Mouse (Mus musculus): ENCODE measurements around the gene Mlf1. TPM values are rescaled to one million over a fixed set of nuclear protein-coding genes. Genes with fewer than 3 reads are reported as not detected.

Mlf1 gene
- polyA plus RNA-seq, 1 experiment: 1.9 TPM

DNA sequence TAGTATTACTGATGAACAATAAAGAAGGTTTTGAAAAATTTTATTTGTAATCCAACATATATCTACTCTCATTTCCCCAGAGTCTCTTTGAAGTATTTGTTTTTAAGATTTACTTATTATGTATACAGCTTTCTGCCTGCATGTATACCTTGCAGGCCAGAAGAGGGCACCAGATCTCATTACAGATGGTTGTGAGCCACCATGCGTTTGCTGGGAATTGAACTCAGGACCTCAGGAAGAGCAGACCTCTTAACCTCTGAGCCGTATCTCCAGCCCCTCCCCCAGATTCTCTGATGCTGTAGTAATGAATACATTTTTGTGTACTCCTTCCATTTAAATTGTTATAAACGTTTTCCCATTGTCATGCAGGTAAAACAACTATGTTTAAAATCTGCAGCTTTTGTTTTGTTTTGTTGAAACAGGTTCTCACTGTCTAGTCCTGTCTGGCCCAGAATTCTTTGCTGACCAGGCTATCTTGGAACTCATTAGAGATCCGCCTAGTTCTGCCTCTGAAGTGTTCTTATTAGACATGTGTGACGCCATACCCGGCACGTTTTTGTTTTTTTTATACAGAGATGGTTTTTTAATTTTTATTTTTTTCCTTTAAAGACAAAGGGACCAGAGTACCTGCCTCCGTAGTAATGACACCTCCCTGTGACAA lies 55.6 kb downstream of the Mlf1 start:
- Histone ChIP-seq H3K4me3 (ENCODE audit: insufficient read depth, low read length) (peak overlapping the region; percentile 78; the same call in 1 of the 2 replicates), H3K4me1 (ENCODE audit: control insufficient read depth, insufficient read depth, low read length) (peaks cover 4% of the 10 kb centered on the region), H3K27ac (ENCODE audit: insufficient read depth, low read length) (no peak overlapping the region)
- TF ChIP-seq POLR2A (IDR thresholded peaks at IDR 0.05; ENCODE audit: extremely low read depth, insufficient read depth, low read length) (no peak), CTCF (IDR thresholded peaks at IDR 0.05; ENCODE audit: extremely low read depth, insufficient read depth, low read length) (no peak)

DNA sequence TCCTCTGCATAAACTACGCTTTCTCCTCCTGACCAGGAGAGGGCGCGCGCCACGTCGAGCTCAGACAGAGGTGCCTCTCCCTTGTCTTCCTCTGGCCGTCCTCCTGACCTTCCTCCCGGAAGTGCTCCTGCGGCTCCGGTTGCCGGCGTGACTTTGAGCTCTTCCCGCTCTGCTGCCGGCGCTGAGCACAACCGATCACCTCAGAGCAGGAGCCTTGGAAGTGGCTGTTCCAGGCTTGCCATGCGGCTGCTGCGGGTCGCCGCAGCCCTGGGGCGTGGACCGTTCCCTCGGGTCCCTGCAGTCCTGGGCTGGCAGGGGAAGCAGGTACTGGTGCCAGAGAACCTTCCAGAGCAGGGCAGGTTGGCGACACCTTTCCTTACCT lies 56.1 kb downstream of the Mlf1 start, which contains the start of gene Gfm1:
Gene Gfm1 (plus strand): TSS at position 98 of the 382 bp plus-strand sequence.
- TF ChIP-seq POLR2A (IDR thresholded peaks at IDR 0.05; ENCODE audit: extremely low read depth, insufficient read depth, low read length) (peak; percentile 58; the same call in 1 of the 2 replicates), CTCF (IDR thresholded peaks at IDR 0.05; ENCODE audit: extremely low read depth, insufficient read depth, low read length) (peak; percentile 81)
- H3K4me3 ChIP-seq (ENCODE audit: insufficient read depth, low read length): peak within 1 kb of the TSS; percentile 78
- H3K27ac ChIP-seq (ENCODE audit: insufficient read depth, low read length): no peak within 1 kb of the TSS
- H3K4me1 ChIP-seq (ENCODE audit: control insufficient read depth, insufficient read depth, low read length): peaks cover 4% of the 10 kb centered on the region

DNA sequence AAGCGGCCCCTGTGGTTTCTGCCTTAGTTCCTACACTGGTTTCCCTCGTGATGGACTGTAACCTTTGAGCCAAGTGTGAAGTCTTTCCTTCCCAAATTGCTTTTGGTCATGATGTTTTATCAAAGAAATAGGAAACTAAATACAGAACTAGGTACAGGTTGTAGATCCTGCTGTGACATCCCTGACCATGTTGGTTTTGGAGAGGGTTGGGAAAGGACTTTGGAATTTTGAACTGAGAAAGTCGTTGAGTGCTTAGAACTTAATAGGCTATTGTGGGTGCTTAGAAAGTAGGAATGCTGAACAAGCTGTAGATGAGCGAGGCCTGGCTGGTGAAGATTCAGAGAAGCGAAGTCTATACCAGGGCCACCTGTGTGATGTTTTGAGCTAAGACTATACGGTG lies 60.1 kb downstream of the Mlf1 start:
- Histone ChIP-seq H3K27ac (ENCODE audit: insufficient read depth, low read length) (no peak overlapping the region), H3K4me3 (ENCODE audit: insufficient read depth, low read length) (no peak overlapping the region), H3K4me1 (ENCODE audit: control insufficient read depth, insufficient read depth, low read length) (peaks cover 4% of the 10 kb centered on the region)
- TF ChIP-seq CTCF (IDR thresholded peaks at IDR 0.05; ENCODE audit: extremely low read depth, insufficient read depth, low read length) (no peak), POLR2A (IDR thresholded peaks at IDR 0.05; ENCODE audit: extremely low read depth, insufficient read depth, low read length) (no peak)

DNA sequence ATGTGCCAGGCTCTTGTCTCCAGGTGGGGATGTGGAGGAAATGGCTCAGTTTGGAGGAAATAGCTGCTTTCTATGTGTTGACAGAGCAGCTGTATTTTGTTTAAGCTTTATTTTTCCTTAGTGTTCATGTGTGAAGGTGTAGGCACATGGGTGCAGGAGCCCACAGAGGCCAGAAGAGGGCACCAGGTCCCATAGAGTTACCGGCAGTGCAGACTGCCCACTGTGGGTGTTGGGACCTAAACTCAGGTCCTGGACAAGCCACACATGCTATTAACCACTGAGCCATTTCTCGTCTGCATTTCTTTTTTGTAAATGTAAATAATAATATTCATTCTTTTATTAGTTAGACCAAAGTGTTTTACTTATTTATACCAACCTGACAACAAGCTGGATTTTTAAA lies 73.2 kb downstream of the Mlf1 start:
- Histone ChIP-seq H3K4me3 (ENCODE audit: insufficient read depth, low read length) (no peak overlapping the region), H3K27ac (ENCODE audit: insufficient read depth, low read length) (no peak overlapping the region), H3K4me1 (ENCODE audit: control insufficient read depth, insufficient read depth, low read length) (no peaks in the 10 kb centered on the region)
- TF ChIP-seq CTCF (IDR thresholded peaks at IDR 0.05; ENCODE audit: extremely low read depth, insufficient read depth, low read length) (no peak), POLR2A (IDR thresholded peaks at IDR 0.05; ENCODE audit: extremely low read depth, insufficient read depth, low read length) (no peak)

Other genes with a start within 250 kb of the Mlf1 start
- gene Gm17402, start 1.1 kb downstream of the Mlf1 start, polyA plus RNA-seq (2012; rRNA removed): not detected in 2 replicates
- gene Gfm1, start 56.0 kb downstream of the Mlf1 start, polyA plus RNA-seq (2012; rRNA removed): 35.5 TPM in 2 replicates
- gene Lxn, start 89.8 kb downstream of the Mlf1 start, polyA plus RNA-seq (2012; rRNA removed): 80.9 and 82.2 TPM in 2 replicates
- 1.0 and 1.3 TPM in 2 replicates for gene Rarres1, start 141.4 kb downstream of the Mlf1 start, polyA plus RNA-seq (2012; rRNA removed)
- gene Mfsd1, start 208.6 kb downstream of the Mlf1 start, polyA plus RNA-seq (2012; rRNA removed): 23.5 and 24.5 TPM in 2 replicates

All from cortical plate, adult 2 months (tissue).